Mouse (Mus musculus) 3T3-L1 (cell line): Measurements from ENCODE around the gene Map3k7.
A peak's percentile ranks its signal among the peaks of the same experiment; 100 is the strongest.

Experiments
- DNase-seq: peaks from one replicate; pipeline ENCODE4 v3.0.0-alpha.2; 2015; ENCODE audit warnings: low read depth, low spot score

Gene Map3k7

DNA sequence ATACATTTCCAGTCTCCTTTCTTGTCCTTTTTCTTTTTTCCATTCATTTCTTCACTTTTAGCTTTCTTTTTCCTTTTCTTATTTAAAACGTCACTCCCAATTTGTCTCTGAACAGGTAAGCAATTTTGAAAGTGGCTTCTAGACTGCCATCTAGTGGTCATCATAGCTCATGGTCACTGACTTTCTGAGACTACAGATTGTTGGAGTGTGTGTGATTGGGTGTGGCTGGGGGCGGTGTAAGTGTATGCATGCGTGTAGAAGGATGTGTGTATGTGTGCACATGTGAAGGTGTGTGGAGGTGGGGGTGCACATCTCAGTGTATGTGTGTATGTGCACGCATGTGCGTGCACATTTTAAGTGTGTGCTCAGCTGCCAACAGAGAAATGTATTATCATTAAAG, 93.2 kb downstream of the Map3k7 start:
- peak; percentile 61 for DNase-seq

DNA sequence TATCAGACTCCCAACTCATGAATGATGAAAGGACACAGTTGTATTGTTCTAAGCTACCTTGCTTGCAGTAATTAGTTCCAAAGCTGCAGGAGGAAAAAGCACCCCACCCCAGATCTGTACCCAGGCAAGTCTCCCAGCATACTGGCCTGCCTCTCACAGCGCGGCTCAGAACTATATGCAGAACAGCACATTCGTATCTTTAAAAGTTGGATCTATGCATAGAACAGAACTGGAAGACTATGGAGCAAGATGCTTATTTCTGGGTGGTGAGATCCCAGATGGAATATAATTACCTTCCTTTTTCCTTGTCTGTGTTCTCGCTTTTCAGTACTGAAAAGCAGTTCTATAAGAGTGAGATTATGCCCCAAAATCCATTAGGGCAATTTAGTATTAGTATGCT, 96.8 kb downstream of the Map3k7 start:
- DNase-seq = no peak

DNA sequence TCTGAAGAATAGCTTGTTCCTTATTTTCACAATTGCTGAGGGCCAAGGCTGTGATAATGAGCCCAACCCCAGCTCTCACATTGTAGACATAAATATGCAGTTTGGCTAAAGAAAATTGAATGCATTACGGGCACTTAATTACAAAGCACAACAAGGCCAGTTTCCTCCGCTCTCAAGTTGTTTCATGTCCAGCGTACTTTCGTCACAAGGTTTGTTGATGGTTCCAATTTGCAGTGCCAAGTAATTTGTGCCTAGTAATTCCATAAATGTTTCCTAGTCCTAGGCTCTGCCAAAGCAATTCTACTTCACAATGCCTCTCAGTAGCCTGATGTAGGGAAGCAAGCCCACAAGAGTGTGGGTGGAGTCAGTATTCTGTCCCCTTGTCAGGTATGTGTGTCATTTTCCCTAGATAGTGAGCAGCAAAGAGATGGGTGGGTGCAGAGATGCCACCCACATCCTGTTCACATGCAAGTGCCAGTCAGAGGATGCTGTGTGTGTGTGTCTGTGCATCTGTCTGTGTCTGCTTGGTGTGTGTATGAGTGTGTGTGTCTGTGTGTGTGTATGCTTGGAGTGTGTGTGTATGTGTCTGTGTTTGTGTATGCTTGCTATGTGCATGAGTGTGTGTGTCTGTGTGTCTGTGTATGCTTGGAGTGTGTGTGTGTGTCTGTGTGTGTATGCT, 98.6 kb downstream of the Map3k7 start:
- DNase-seq = no peak

DNA sequence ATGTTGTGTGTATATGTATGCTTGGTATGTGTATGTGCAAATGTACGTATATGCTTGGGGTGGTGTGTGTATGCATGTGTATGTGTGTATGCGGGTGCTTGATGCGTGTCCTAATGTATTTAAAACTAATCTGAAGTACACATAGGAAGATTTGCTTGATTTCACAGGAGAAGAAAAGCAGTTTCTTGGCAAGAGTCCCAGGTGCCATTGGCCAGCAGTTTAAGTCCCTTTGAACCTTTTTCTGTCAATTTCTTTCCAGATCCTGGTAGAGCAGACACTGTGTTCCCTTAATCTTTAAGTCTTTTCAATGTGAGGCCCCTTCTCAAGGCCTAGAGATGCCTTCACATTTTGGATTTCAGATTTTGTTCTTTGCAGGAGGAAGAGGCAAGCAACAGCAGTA, 99.4 kb downstream of the Map3k7 start:
- no peak for DNase-seq
